Mouse (Mus musculus) CH12.LX (cell line): Measurements from ENCODE around the gene Caprin2. TPM values are rescaled to one million over a fixed set of nuclear protein-coding genes. Genes with fewer than 3 reads are reported as not detected.

Experiments used
- DNase-seq: peaks from one replicate; pipeline ENCODE4 v3.0.0-alpha.2; 2013; ENCODE audit errors: extremely low read depth
- H3K27ac ChIP-seq: 2 replicates; pipeline ENCODE4 v1.5.1; 2012; ENCODE audit warnings: low read depth, mild to moderate bottlenecking, control low read depth, moderate library complexity; ENCODE audit not compliant: insufficient read depth
- H3K27me3 ChIP-seq: replicated peaks from 2 replicates; pipeline ENCODE3; 2012; ENCODE audit warnings: inconsistent platforms
- H3K36me3 ChIP-seq, 2 experiments: replicated peaks in 1 of 2; 2 replicates each; pipeline versions ENCODE3 to v1.6.1; 2012; ENCODE audit warnings: inconsistent platforms in 1 of 2, low read length in 1 of 2, mild to moderate bottlenecking in 1 of 2, mixed read lengths in 1 of 2, moderate library complexity in 1 of 2; ENCODE audit not compliant: control insufficient read depth in 1 of 2, insufficient read depth in 1 of 2
- H3K4me1 ChIP-seq, 2 experiments: 2 replicates each; pipeline ENCODE4 v1.6.1; 2012; ENCODE audit warnings: inconsistent platforms in 1 of 2, moderate library complexity in 1 of 2; ENCODE audit not compliant: insufficient read depth in 2 of 2, control insufficient read depth in 1 of 2
- H3K4me2 ChIP-seq: 2 replicates; pipeline ENCODE4 v1.6.1; 2012; ENCODE audit warnings: low read depth, mild to moderate bottlenecking, control low read depth; ENCODE audit not compliant: poor library complexity, insufficient read depth, severe bottlenecking
- H3K4me3 ChIP-seq, 3 experiments: fragments of 150-350 bp in 1 of 3; sonication (generic) in 1 of 3; replicated peaks in 1 of 3; 2 replicates each; pipeline versions ENCODE3 to v1.5.1; 2011 to 2012; ENCODE audit warnings: low read depth in 2 of 3, low read length in 2 of 3, mild to moderate bottlenecking in 2 of 3, moderate library complexity in 2 of 3, control low read depth in 1 of 3, improper control_type of control experiment in 1 of 3, inconsistent platforms in 1 of 3, mixed read lengths in 1 of 3; ENCODE audit not compliant: poor library complexity in 1 of 3
- H3K79me2 ChIP-seq: replicated peaks from 2 replicates; pipeline ENCODE4 v1.6.1; 2012; ENCODE audit warnings: mild to moderate bottlenecking, moderate library complexity; ENCODE audit not compliant: control insufficient read depth, poor library complexity, insufficient read depth, severe bottlenecking; ENCODE audit errors: extremely low read depth
- H3K9ac ChIP-seq: 2 replicates; pipeline ENCODE4 v1.6.1; 2012; ENCODE audit warnings: low read depth, mild to moderate bottlenecking, control low read depth, moderate library complexity; ENCODE audit not compliant: insufficient read depth
- H3K9me3 ChIP-seq: replicated peaks from 2 replicates; pipeline ENCODE3; 2012; ENCODE audit warnings: low read length, inconsistent platforms, mixed read lengths
- BHLHE40 ChIP-seq: IDR thresholded peaks from 2 replicates; pipeline ENCODE4 v1.6.1; 2011; ENCODE audit warnings: mild to moderate bottlenecking, low read depth, low read length, improper control_type of control experiment
- CHD1 ChIP-seq: IDR thresholded peaks from 2 replicates; pipeline ENCODE4 v1.6.1; 2012; ENCODE audit warnings: low read depth, low read length, improper control_type of control experiment, inconsistent platforms
- CTCF ChIP-seq, 2 experiments: IDR thresholded peaks in 1 of 2; conservative IDR thresholded peaks in 1 of 2; 2 replicates each; pipeline ENCODE4 v1.5.1; 2011 to 2012; ENCODE audit warnings: low read depth in 2 of 2, low read length in 2 of 2, improper control_type of control experiment in 1 of 2, inconsistent platforms in 1 of 2, mild to moderate bottlenecking in 1 of 2, moderate library complexity in 1 of 2
- ELF1 ChIP-seq: IDR thresholded peaks from 2 replicates; pipeline ENCODE4 v1.6.1; 2014; ENCODE audit warnings: low read depth, mild to moderate bottlenecking, inconsistent platforms, low read length, improper control_type of control experiment
- IRF4 ChIP-seq: IDR thresholded peaks from 2 replicates; pipeline ENCODE4 v1.6.1; 2014; ENCODE audit warnings: low read depth, mild to moderate bottlenecking, inconsistent platforms, low read length, improper control_type of control experiment
- JUN ChIP-seq: IDR thresholded peaks from 2 replicates; pipeline ENCODE4 v1.6.1; 2011; ENCODE audit warnings: low read depth, mild to moderate bottlenecking, low read length, improper control_type of control experiment, moderate library complexity; ENCODE audit not compliant: insufficient read depth
- JUND ChIP-seq: conservative IDR thresholded peaks from 2 replicates; pipeline ENCODE4 v1.6.1; 2011; ENCODE audit warnings: low read depth, low read length, improper control_type of control experiment
- KAT2A ChIP-seq: IDR thresholded peaks from 2 replicates; pipeline ENCODE4 v1.6.1; 2012; ENCODE audit warnings: low read length, improper control_type of control experiment, inconsistent platforms; ENCODE audit not compliant: insufficient replicate concordance
- MXI1 ChIP-seq: IDR thresholded peaks from 2 replicates; pipeline ENCODE4 v1.6.1; 2011; ENCODE audit warnings: mild to moderate bottlenecking, low read depth, low read length, improper control_type of control experiment
- USF1 ChIP-seq: IDR thresholded peaks from 2 replicates; pipeline ENCODE4 v1.6.1; 2014; ENCODE audit warnings: low read depth, mild to moderate bottlenecking, inconsistent platforms, low read length, improper control_type of control experiment
- ZNF384 ChIP-seq: IDR thresholded peaks from 2 replicates; pipeline ENCODE4 v1.6.1; 2012; ENCODE audit warnings: low read depth, low read length, improper control_type of control experiment, inconsistent platforms
- dilution Hi-C: fragments of 300-500 bp; cut with MboI; formaldehyde crosslinking; loops from 2 replicates; pipeline ENCODE4 v1.14.3; 2020; ENCODE audit warnings: low sequenced_read_pairs; ENCODE audit not compliant: extremely low pct_unique_long_range_greater_than_20kb, extremely low pct_ligation_motif_present
- in situ Hi-C: fragments of 300-500 bp; cut with MboI; formaldehyde crosslinking; loops from 3 replicates; pipeline ENCODE4 v1.14.3; 2019; ENCODE audit warnings: low sequenced_read_pairs, low pct_ligation_motif_present, low pct_unique_long_range_greater_than_20kb, mixed read lengths
- polyA plus RNA-seq: library from polyadenylated mRNA; unstranded; fragments of >175 nt; gene quantifications from 2 replicates; pipeline ENCODE4 v1.2.1, GENCODE M21; 2012; ENCODE audit warnings: low read depth; ENCODE audit not compliant: insufficient read length
- total RNA-seq, 2 experiments: library from RNA; depleted of rRNA; stranded (reverse); fragments of 300-350 nt in 1 of 2; fragments of >200 nt in 1 of 2; gene quantifications; 2 replicates each; pipeline ENCODE4 v1.2.3; 2012 to 2014

The Caprin2 gene
- total and polyA plus RNA-seq, 3 experiments, result 0.93 to 3.2 (median 2.0) TPM

DNA sequence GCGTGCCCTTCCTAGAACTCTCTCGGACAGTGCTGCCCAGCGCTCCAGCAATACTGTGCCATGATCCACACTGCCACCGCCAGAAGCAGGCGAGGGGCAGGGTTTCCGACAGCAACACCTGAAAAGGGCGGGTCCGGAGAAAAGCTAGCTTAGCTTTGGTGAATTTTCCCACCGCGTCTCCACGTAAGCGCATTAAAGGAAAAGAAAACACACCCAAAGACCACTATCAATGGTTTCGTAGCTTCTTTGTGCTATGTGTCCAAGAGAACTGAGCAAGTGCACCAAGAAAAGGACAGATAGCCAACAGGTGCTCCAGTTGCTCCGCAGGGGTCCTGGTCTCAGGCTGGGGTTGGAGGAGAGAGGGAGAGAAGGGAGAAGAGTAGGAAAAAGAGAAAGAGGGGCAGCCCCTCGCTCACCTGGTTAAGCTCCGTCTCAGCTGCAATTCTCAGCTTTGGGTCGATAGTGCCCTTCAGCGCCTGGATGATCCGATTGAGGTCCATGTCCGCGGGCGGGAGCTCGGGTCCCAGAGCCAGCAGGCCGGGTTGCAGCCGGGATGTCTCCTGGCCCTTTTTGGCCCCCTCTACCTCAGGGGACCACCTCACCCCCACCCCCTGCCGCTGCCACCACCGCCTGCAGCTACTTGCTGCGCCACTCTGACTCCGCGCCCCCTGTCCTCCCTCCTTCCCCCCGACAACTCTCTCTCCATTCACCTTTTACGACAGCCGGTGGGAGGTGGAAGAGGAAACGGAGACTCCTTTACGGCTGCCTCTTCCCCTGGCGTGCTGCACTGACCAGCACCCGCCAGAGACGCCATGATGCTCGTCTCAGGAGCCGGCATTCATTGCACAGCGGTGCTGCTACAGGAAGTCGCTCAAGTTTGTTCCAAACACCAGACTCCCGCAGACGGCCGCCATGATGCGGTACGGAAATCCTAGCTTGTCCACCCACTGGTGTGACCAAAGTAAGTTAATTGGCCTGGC, 65.0 kb downstream of the Caprin2 start, which contains the start of gene Ipo8 (continued):
- TF ChIP-seq KAT2A, result peak; percentile 88; the same call in 1 of the 2 replicates
- TF ChIP-seq BHLHE40, result peak; percentile 36; the same call in 1 of the 2 replicates
- TF ChIP-seq MXI1, result peak; percentile 69; the same call in 1 of the 2 replicates
- TF ChIP-seq USF1, result no peak

DNA sequence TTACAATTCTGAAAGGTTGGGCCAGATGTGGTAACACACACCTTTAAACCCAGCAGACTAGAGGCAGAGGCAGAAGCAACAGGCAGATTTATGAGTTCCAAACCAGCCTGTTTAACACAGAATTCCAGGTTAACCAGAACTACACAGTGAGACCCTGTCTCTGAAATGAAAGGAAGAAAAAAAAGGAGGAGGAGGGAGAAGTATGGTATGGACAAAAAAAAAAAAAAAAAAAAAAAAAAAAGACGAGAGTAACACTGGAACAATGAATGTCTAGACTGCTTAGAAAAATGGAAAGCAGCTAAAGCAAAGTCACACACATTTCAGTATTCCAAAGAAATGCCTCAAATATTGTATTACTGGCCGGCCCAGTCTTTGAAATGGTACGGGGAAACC, 65.7 kb downstream of the Caprin2 start:
- dilution Hi-C loops, result no loop called here
- in situ Hi-C loops, result no loop called here
- Histone ChIP-seq H3K4me3 (peak overlapping the region; percentile 76 to 90 (median 87)), H3K27me3 (no peaks in the 10 kb centered on the region), H3K9ac (peak overlapping the region; percentile 62; the same call in 1 of the 2 replicates), H3K4me1 (peaks cover 7 to 23% of the 10 kb centered on the region in 2 experiments), H3K27ac (no peak overlapping the region), H3K36me3 (peaks cover 0 to 9% of the 10 kb centered on the region in 2 experiments), H3K79me2 (peaks cover 20% of the 10 kb centered on the region), H3K4me2 (peak overlapping the region; percentile 61), H3K9me3 (no peaks in the 10 kb centered on the region)
- DNase-seq, result no peak
- TF ChIP-seq KAT2A (no peak), IRF4 (no peak), CHD1 (no peak), CTCF (conservative IDR thresholded peaks at IDR 0.05 in 1 of 2, IDR thresholded peaks at IDR 0.05 in 1 of 2; ENCODE audit: low read depth in 2 of 2, low read length in 2 of 2) (no peak), ZNF384 (peak; percentile 61), ELF1 (no peak)

DNA sequence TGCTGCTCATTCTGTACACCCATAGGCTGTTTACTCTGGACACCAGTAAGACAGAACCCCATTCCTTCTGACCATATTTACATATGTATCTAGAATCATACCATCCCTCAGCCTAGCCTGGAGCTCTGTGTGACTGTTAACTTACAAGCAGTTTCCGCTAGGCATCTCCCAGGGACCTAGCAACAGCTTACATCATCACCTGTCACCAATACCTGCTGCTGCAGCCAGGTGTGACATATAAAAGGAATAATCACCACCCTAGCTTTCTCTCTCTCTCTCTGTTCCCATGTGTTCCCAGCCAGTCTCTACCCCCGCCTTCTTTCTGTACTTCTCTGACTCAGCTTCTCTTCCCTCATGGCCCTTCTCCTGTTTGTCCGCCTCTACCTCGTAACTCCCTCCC, 69.9 kb downstream of the Caprin2 start:
- no peak overlapping the region for H3K9ac ChIP-seq
- no peaks in the 10 kb centered on the region for H3K9me3 ChIP-seq
- no peak overlapping the region for H3K4me3 ChIP-seq
- no peaks in the 10 kb centered on the region for H3K27me3 ChIP-seq
- no peak for TF ChIP-seq JUND
- TF ChIP-seq CTCF (conservative IDR thresholded peaks at IDR 0.05 in 1 of 2, IDR thresholded peaks at IDR 0.05 in 1 of 2; ENCODE audit: low read depth in 2 of 2, low read length in 2 of 2), result no peak
- no peak for TF ChIP-seq JUN
- peaks cover 7 to 23% of the 10 kb centered on the region in 2 experiments for H3K36me3 ChIP-seq
- peaks cover 14% of the 10 kb centered on the region for H3K79me2 ChIP-seq
- H3K27ac ChIP-seq, result no peak overlapping the region
- H3K4me2 ChIP-seq, result no peak overlapping the region
- dilution Hi-C loops (no loop called here), in situ Hi-C loops (loop anchor here (10.0 kb wide), 1 partner anchor 89 kb away; no protein-coding TSS in a partner anchor)
- DNase-seq, result no peak
- peaks cover 2 to 14% of the 10 kb centered on the region in 2 experiments; a peak in 2 of 4 replicates for H3K4me1 ChIP-seq
